Mouse (Mus musculus) C2C12 (cell line): ENCODE results near the gene Naaladl2. TPM values are rescaled to one million over a fixed set of nuclear protein-coding genes. Genes with fewer than 3 reads are reported as not detected.

Experiments
- H3K27me3 ChIP-seq: one replicate; pipeline ENCODE4 v1.6.1; 2011; ENCODE audit not compliant: control insufficient read depth, insufficient read depth, insufficient read length
- H3K36me3 ChIP-seq: one replicate; pipeline ENCODE4 v1.6.1; 2011; ENCODE audit not compliant: control insufficient read depth, insufficient read depth
- H3K4me3 ChIP-seq: one replicate; pipeline ENCODE4 v1.5.1; 2011; ENCODE audit warnings: mild to moderate bottlenecking, control low read depth; ENCODE audit not compliant: poor library complexity, insufficient read depth, severe bottlenecking
- H3K79me2 ChIP-seq: one replicate; pipeline ENCODE4 v1.6.1; 2011; ENCODE audit not compliant: control insufficient read depth, insufficient read depth
- H3K79me3 ChIP-seq: one replicate; pipeline ENCODE4 v1.6.1; 2011; ENCODE audit warnings: low read depth, control low read depth
- H3ac ChIP-seq: one replicate; pipeline ENCODE3; 2011; ENCODE audit warnings: low read depth; ENCODE audit not compliant: control insufficient read depth, insufficient read length
- CEBPB ChIP-seq: IDR thresholded peaks from one replicate; pipeline ENCODE4 v1.6.1; 2011; ENCODE audit warnings: low read depth, mild to moderate bottlenecking, control low read depth, moderate library complexity
- CTCF ChIP-seq: IDR thresholded peaks from one replicate; pipeline ENCODE4 v1.5.1; 2011; ENCODE audit not compliant: control insufficient read depth, insufficient read depth, insufficient read length
- FOSL1 ChIP-seq: IDR thresholded peaks from one replicate; pipeline ENCODE4 v1.8.0; 2011; ENCODE audit warnings: mild to moderate bottlenecking, low read length; ENCODE audit not compliant: poor library complexity, insufficient read depth, severe bottlenecking
- MAX ChIP-seq: IDR thresholded peaks from one replicate; pipeline ENCODE4 v1.6.1; 2011; ENCODE audit warnings: mild to moderate bottlenecking, control low read depth
- MYOD1 ChIP-seq: IDR thresholded peaks from one replicate; pipeline ENCODE4 v1.6.1; 2011; ENCODE audit warnings: low read depth; ENCODE audit not compliant: control insufficient read depth, insufficient read length
- MYOG ChIP-seq: IDR thresholded peaks from one replicate; pipeline ENCODE4 v1.6.1; 2011; ENCODE audit not compliant: control insufficient read depth, insufficient read length; ENCODE audit errors: extremely low read depth
- USF1 ChIP-seq: IDR thresholded peaks from one replicate; pipeline ENCODE4 v1.6.1; 2011; ENCODE audit warnings: low read depth, mild to moderate bottlenecking, control low read depth, moderate library complexity
- polyA plus RNA-seq: library from polyadenylated mRNA; unstranded; fragments of >200 nt; fragmentation: generic; extraction: Trizol; gene quantifications from one replicate; pipeline ENCODE4 v1.2.1, GENCODE M21; 2012; ENCODE audit warnings: missing spikeins

Naaladl2 gene
- polyA plus RNA-seq, 1 experiment, result not detected

DNA sequence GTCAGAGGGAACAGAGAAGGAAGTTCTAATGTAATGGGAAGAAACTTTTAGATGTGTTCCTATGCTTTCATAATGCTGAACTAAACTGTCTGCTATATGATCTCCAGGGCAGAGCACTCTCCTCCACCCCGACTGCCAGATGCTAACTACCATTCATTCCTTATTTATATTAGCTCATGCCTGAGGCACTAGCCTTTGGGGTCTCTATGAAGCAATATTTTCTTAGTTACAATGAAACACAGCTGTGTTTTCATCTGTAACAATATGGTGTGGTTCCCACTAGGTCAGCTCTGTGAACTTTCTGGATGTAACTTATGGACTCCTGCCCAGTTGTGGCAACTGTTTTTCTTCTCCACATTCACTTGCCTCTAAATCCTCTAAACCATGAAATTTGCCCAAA lies 514.0 kb downstream of the Naaladl2 start:
- no peaks in the 10 kb centered on the region for H3K36me3 ChIP-seq
- H3K79me2 ChIP-seq, result no peaks in the 10 kb centered on the region
- no peaks in the 10 kb centered on the region for H3K79me3 ChIP-seq
- TF ChIP-seq FOSL1 (no peak), MAX (no peak), CEBPB (no peak), CTCF (no peak), USF1 (no peak), MYOD1 (no peak), MYOG (no peak)
- H3ac ChIP-seq, result no peak overlapping the region
- no peak overlapping the region for H3K4me3 ChIP-seq
- H3K27me3 ChIP-seq, result no peaks in the 10 kb centered on the region

DNA sequence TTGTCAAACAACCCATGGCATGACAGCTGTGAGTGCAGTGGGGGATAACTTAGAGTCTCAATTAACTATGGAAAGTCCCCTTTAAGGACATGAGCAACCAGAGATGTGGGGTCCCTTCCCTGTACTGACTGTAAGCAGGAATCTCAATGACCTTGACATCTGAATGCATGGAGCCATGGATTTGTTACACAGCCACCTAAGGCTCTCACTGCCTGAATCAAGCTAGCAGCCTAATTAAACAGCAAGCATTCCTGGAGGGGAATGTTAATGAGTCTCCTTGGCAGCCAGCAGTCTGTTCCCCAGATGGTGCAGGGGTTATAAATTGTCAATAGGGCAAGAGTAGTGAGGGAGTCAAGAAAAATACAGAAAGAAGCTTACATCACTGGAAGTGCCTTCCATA lies 538.6 kb downstream of the Naaladl2 start:
- no peak overlapping the region for H3K4me3 ChIP-seq
- H3ac ChIP-seq, result no peak overlapping the region
- no peaks in the 10 kb centered on the region for H3K27me3 ChIP-seq
- H3K79me3 ChIP-seq, result no peaks in the 10 kb centered on the region
- TF ChIP-seq FOSL1 (no peak), USF1 (no peak), MYOD1 (no peak), MYOG (no peak), CTCF (no peak), MAX (no peak), CEBPB (no peak)
- no peaks in the 10 kb centered on the region for H3K79me2 ChIP-seq
- no peaks in the 10 kb centered on the region for H3K36me3 ChIP-seq

DNA sequence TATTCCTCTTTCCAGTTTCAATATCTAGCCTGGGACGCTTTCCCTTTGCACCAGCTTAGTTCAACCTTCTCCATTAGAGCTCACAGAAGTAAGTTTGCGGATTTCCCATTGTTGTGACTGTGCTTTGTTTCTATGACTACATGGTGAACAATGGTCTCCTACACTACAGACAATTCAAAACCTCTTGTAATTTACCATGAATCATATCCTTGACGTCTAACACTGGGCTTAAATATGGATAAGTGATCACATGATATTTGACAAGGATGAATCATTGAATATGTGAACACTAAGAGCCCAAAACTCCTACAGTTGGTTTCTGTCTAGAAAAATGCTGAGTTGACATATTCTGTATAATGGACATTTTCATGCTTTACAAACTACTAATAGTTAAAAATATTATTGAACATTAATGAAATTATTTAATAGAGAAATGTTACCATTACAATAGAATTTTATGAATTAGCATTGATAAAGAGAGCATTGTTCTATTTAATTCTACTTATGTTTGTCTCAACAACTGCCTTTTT lies 539.2 kb downstream of the Naaladl2 start:
- Histone ChIP-seq H3ac (no peak overlapping the region), H3K27me3 (no peaks in the 10 kb centered on the region), H3K79me2 (no peaks in the 10 kb centered on the region), H3K36me3 (no peaks in the 10 kb centered on the region), H3K4me3 (no peak overlapping the region), H3K79me3 (no peaks in the 10 kb centered on the region)
- no peak for TF ChIP-seq MYOD1
- no peak for TF ChIP-seq CEBPB
- no peak for TF ChIP-seq FOSL1
- no peak for TF ChIP-seq CTCF
- no peak for TF ChIP-seq MYOG
- TF ChIP-seq MAX, result no peak
- no peak for TF ChIP-seq USF1

DNA sequence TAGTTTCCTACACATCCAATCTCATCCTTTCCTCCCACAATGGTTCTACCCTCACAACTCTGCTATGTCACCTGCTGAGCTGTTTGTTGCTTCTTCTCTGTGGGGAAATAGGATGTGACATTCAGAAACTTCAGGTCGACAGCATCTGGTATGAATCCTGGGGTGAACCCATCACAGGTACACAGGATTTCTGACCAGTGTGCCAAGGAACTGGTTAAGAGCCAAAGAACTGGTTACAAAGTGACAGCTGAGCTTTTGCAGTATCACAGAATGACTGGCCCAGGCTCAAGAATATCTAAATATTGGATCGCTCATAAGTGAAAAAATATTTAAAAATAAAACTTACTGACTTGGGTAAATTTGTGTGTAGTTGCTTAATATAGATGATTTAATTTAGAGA lies 548.6 kb downstream of the Naaladl2 start:
- no peak overlapping the region for H3K4me3 ChIP-seq
- H3K36me3 ChIP-seq, result no peaks in the 10 kb centered on the region
- TF ChIP-seq CTCF (no peak), CEBPB (no peak), FOSL1 (no peak), MAX (no peak), USF1 (no peak), MYOG (no peak), MYOD1 (no peak)
- H3K79me2 ChIP-seq, result no peaks in the 10 kb centered on the region
- H3K27me3 ChIP-seq, result no peaks in the 10 kb centered on the region
- H3ac ChIP-seq, result no peak overlapping the region
- H3K79me3 ChIP-seq, result no peaks in the 10 kb centered on the region

DNA sequence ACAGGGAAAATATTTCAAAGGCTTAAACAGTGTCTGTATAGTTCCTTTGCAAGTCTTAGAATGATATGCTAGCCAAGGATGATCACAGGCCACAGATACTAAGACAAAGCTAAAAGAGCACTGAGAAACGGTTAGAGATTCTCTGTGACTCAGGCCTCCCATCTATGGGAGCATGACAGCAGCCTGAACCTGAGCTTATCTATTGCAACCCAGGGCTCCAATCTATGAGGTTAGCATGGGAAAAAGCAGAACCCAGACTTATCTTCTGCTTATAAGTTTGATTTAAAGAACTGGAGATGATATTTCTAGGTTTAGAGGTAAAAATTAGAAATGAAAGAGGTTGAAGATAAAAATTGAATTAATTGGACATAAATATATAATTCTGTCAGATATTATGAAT lies 587.4 kb downstream of the Naaladl2 start:
- H3K36me3 ChIP-seq, result no peaks in the 10 kb centered on the region
- H3K4me3 ChIP-seq, result no peak overlapping the region
- TF ChIP-seq CEBPB (no peak), CTCF (no peak)
- H3K79me3 ChIP-seq, result no peaks in the 10 kb centered on the region
- H3K79me2 ChIP-seq, result no peaks in the 10 kb centered on the region
- no peaks in the 10 kb centered on the region for H3K27me3 ChIP-seq
- H3ac ChIP-seq, result no peak overlapping the region

DNA sequence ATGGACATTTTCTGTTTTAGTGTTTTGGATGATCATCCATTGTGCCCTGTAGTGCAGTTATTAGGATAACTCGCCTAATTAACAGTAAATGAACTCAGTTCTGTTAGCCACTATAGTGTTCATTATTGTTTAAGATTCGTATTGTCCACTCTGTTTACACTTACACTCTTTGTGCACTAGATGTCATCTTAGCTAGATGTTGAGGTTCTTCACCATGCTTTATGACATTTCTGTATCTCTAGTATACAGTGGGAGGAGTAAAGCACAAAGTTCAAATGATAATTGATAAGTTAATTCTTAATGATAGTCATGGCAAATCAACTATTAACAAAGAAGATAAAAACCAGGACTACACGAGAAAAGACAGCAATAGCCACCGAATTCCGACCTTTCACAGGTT lies 590.4 kb downstream of the Naaladl2 start:
- no peaks in the 10 kb centered on the region for H3K36me3 ChIP-seq
- H3ac ChIP-seq, result no peak overlapping the region
- no peaks in the 10 kb centered on the region for H3K27me3 ChIP-seq
- no peaks in the 10 kb centered on the region for H3K79me3 ChIP-seq
- H3K79me2 ChIP-seq, result no peaks in the 10 kb centered on the region
- H3K4me3 ChIP-seq, result no peak overlapping the region
- TF ChIP-seq USF1, result no peak
- TF ChIP-seq FOSL1, result no peak
- TF ChIP-seq MAX, result no peak
- no peak for TF ChIP-seq CTCF
- no peak for TF ChIP-seq MYOD1
- no peak for TF ChIP-seq MYOG
- TF ChIP-seq CEBPB, result no peak
